Mouse (Mus musculus) adrenal gland, postnatal 10 days (tissue): ENCODE measurements around the gene Dip2b. TPM values are rescaled to one million over a fixed set of nuclear protein-coding genes. Genes with fewer than 3 reads are reported as not detected.

Source experiments
- DNase-seq: peaks from one replicate; pipeline ENCODE4 v3.0.0; 2021; ENCODE audit warnings: mixed read lengths
- total RNA-seq, 2 experiments: library from RNA; stranded (reverse); gene quantifications; 2 replicates each; pipeline ENCODE4 v1.2.3; 2021

The Dip2b gene
- total RNA-seq, 2 experiments from 2014 or later, result 19.0 to 24.5 TPM

GRCm38 (mm10) chr15:100050940-100051339 is 12.5 kb downstream of the Dip2b start:
- DNase-seq, result no peak

DNA sequence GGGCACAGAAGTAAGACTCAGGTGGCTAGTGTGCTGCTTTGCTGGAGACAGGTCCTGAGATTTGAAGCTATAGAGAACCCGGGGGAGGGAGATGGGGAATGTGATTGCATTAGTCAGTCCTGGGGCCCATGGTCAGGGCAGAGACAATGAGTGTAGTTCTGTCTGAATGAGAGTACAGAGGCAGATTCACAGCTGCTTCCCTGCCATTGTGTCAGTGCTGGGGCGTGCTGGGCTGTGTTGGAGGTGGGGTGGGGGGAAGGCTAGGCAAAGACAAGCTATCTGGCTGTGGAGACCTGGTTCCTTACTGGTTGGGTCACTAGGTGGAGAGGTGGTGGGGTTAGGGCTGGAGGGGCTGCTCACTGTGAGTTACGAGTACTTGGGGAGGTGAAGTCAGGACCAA is 14.3 kb downstream of the Dip2b start:
- DNase-seq, result no peak

- DNase-seq, result peak; percentile 27
Measured at GRCm38 (mm10) chr15:100056397-100056908, 18.0 kb downstream of the Dip2b start.

DNA sequence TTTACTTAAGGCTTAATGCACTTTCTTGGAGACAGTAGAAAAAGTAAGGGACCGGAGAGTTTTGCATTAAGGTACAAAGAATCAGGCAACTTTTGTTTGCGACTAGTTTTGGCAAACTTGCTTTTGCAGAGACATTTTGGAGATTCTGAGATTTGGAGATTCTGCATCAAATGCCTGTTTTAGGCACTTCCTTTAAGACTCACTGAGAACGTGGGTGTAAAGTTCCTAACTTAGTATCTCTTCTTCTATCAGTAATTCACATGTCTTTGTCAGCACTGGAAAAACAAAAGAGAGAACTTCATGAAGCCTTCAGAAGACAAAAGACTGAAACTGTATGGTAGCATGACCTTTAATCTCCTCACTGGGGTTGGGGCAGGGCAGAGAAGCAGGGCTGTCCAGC is 19.2 kb downstream of the Dip2b start:
- DNase-seq, result no peak

- DNase-seq, result no peak
Measured at GRCm38 (mm10) chr15:100058143-100058542, 19.7 kb downstream of the Dip2b start.

DNA sequence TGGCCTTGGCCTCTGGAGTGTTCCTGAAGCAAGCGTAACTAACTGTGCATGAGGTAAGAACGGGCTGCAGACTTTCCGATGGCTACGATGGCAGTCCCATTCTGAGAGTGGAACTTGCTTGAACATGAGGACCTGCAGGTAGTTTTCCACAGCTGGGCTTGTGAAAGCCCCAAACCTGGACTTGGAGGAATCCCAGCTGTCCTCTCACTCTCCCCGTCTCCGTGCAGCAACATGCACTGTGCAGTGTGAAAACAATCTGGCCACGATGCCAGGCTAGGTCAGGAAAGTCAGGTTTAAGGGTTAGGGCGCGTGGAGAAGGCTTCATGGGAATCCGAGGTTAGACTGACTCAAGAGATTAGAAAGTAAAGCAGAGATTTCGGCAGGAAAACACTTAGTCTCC is 20.4 kb downstream of the Dip2b start:
- DNase-seq, result no peak

- no peak for DNase-seq
Measured at GRCm38 (mm10) chr15:100059626-100060311, 21.3 kb downstream of the Dip2b start.

DNA sequence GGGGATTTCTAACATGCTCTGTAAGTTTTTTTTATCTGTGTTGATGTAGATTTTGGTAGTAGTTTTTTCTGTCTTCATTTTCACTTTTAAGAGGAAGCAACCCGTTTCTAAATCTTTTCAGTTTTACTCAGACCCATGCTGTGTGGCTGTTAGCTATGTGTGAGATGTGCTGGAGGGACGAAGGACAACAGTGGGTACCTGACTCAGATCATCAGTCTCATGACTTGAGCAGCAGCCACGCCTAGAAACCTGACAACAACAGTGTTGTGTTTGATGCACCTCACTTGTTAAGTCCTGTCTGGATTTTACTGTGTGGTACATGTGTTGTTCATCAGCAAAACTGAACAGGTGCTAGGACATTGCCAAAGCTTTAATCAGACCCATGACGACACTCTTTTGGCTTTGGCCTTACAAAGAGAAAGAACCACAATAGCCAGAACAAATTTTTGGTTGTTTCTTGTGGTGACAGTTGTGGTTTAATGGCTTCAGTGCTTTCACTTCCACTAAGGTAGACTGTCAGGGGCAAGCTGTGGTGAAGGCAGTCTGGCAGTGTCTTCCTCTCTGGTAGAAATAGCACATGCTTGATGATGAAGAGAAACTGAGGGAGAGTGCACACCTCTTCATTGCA is 22.2 kb downstream of the Dip2b start:
- DNase-seq, result no peak

DNA sequence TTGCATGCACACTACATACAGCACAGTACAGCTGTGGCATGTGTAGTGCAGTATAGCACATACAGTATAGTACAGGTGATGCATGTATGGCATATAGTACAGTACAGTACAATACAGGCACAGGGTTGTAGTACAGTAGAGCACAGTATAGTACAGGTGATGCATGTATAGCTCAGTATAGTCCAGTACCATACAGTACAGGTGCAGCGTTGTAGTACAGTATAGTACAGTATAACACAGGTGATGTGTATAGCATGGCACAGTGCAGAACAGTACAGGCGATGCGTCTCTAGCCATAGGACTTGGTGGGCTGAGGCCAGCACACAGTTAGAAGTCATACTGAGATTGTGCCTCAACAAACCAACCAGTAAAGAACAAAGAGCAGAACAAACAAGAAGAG is 22.9 kb downstream of the Dip2b start:
- no peak for DNase-seq

DNA sequence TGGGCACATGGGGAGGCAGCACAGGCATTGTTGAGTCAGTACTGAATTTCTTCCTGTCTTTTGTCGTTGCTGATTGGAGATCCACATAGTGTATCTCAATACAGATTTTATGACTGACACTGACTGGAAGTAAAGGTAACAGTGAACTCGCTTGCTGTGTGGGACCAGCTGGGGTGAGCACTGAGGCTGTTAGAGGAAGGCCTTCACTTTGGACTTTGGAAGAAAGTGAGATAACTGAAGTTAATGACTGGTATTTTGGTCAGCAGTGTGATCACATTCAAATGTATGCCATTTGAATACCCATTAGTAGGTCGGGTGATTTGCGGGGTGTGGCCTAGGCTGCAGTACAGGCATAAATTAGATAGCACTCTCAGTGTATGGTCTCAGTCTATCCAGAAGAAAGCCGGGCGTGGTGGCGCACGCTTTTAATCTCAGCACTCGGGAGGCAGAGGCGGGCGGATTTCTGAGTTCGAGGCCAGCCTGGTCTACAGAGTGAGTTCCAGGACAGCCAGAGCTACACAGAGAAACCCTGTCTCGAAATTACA is 24.8 kb downstream of the Dip2b start:
- DNase-seq, result no peak

GRCm38 (mm10) chr15:100066702-100067101 is 28.2 kb downstream of the Dip2b start:
- no peak for DNase-seq

DNA sequence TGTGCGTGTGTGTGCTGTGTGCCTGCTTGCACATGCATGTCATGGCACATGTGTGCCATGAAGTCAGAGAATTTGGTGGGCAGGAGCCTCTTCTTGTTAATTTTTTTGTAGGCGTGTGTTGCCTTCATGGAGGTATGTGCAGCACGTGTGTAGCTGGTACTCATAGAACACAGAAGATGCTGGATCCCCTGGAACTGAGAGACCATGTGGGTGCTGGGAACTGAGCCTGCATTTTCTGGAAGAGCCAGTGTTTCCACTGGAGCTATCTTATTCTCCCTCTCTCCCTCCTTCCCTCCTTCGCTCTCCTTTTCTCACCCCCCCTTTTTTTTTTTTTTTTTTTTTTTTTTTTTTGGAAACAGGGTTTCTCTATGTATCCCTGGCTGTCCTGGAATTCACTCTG is 30.6 kb downstream of the Dip2b start:
- no peak for DNase-seq

DNA sequence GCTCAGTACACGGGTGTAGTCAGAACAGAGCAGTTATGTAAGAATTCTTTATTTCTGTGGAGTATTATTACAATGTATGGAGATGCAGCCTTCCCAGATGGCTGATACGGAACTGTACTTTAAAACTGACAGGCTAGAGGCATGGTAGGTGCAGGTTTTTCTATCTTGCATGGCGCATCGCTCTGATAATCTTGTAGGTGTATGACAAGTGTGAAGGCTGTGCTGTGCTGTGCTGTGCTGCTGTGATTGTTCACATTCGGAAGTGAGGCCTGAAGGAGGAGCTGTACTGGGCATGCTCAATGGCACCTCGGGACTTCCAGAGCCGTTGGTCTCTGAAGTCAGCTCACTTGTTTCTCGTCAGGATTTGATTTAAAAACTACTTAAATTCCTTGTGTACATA is 31.6 kb downstream of the Dip2b start:
- DNase-seq, result no peak

- DNase-seq, result no peak
Measured at GRCm38 (mm10) chr15:100071819-100072218, 33.4 kb downstream of the Dip2b start.

GRCm38 (mm10) chr15:100073696-100074453 is 35.4 kb downstream of the Dip2b start:
- no peak for DNase-seq

DNA sequence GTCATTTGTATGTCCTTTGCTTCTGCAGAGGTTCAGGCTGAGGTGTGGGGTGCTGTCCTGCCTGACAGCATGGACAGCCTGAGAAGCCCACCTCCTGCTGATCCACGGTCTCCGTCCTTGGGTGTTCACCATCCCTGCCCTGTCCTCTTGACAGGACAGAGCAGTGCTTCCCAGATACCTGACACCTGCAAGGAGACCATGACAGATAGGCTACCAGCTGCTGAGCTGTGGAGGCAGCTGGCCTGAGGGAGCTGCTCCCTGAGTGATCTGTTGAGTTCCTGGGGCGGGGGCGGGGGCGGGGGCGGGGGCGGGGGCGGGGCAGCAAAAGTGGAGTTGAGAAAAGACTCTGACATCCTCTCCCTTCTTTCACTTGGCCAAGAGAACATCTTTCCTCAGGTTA is 36.3 kb downstream of the Dip2b start:
- no peak for DNase-seq

- DNase-seq, result no peak
Measured at GRCm38 (mm10) chr15:100076362-100076761, 37.9 kb downstream of the Dip2b start.

GRCm38 (mm10) chr15:100080833-100081477 is 42.5 kb downstream of the Dip2b start:
- peak; percentile 33 for DNase-seq

- no peak for DNase-seq
Measured at GRCm38 (mm10) chr15:100081478-100081998, 43.1 kb downstream of the Dip2b start.

DNA sequence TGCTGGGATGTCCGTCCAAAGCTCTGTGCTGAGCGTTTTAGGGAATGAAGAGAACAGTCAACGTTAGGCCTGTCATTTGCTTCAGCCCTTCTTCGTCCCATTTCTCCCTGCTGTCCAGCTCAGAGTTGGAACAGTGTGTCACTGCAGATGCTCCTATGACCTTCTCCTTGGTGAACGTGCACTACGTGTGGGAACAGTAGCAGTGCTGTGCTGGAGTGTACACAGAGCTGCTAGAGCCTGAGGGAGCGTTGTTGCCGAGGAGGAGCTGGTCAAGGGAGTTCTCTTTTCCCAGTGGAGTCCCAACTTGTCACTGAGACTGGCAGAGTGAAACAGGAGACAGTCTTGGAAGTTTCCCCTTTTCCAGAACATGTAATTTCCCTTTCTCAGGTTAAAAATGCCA is 43.6 kb downstream of the Dip2b start:
- no peak for DNase-seq

GRCm38 (mm10) chr15:100082733-100083132 is 44.3 kb downstream of the Dip2b start:
- DNase-seq, result no peak

DNA sequence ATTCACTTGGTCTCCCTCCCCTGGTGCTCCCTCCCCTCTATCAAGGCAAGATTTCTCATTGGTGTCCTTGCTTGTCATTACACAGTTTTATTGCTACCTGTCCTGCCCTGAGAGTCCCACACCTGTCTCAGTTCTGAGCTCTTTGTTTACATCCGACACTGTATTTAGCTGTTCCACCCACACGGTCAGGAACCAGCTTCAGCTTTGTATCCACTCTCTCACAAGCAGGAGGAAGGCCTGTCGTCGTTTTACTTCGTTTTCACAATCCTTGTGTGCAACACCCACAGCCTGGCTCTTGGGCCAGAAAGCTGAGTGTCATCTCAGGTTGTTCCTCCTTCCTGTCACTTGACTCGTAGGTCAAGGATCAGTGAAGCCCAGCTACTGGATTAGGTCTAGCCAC is 45.4 kb downstream of the Dip2b start:
- DNase-seq, result no peak
